Mouse (Mus musculus) MEL (cell line): ENCODE results near the gene Filip1l. TPM values are rescaled to one million over a fixed set of nuclear protein-coding genes. Genes with fewer than 3 reads are reported as not detected.

Experiments
- DNase-seq: peaks from one replicate; pipeline ENCODE4 v3.0.0; 2011; ENCODE audit warnings: low read depth, low spot score
- H3K27ac ChIP-seq: 2 replicates; pipeline ENCODE4 v1.5.1; 2012; ENCODE audit warnings: low read depth, mild to moderate bottlenecking, control low read depth, low read length, moderate library complexity; ENCODE audit not compliant: control insufficient read depth
- H3K27me3 ChIP-seq, 2 experiments: fragments of 150-350 bp in 1 of 2; sonication (generic) in 1 of 2; 2 replicates each; pipeline ENCODE4 v1.6.1; 2012; ENCODE audit warnings: low read length in 2 of 2, mild to moderate bottlenecking in 2 of 2, improper control_type of control experiment in 1 of 2, moderate library complexity in 1 of 2; ENCODE audit not compliant: insufficient read depth in 2 of 2, control insufficient read depth in 1 of 2
- H3K36me3 ChIP-seq, 2 experiments: 2 replicates each; pipeline ENCODE4 v1.6.1; 2012 to 2014; ENCODE audit warnings: low read length in 2 of 2, improper control_type of control experiment in 1 of 2, inconsistent platforms in 1 of 2, mild to moderate bottlenecking in 1 of 2; ENCODE audit not compliant: insufficient read depth in 2 of 2, control insufficient read depth in 1 of 2
- H3K4me1 ChIP-seq, 2 experiments: fragments of 150-350 bp in 1 of 2; sonication (generic) in 1 of 2; 2 replicates each; pipeline ENCODE4 v1.6.1; 2012; ENCODE audit warnings: low read length in 2 of 2, improper control_type of control experiment in 1 of 2, mild to moderate bottlenecking in 1 of 2; ENCODE audit not compliant: insufficient read depth in 2 of 2, control insufficient read depth in 1 of 2
- H3K4me3 ChIP-seq, 2 experiments: fragments of 150-350 bp in 1 of 2; sonication (generic) in 1 of 2; 2 replicates each; pipeline ENCODE4 v1.5.1; 2012; ENCODE audit warnings: low read depth in 2 of 2, low read length in 2 of 2, mild to moderate bottlenecking in 2 of 2, moderate library complexity in 2 of 2, control low read depth in 1 of 2, improper control_type of control experiment in 1 of 2; ENCODE audit not compliant: control insufficient read depth in 1 of 2, insufficient read depth in 1 of 2
- H3K79me2 ChIP-seq: 2 replicates; pipeline ENCODE4 v1.6.1; 2012; ENCODE audit warnings: mild to moderate bottlenecking, low read length, moderate library complexity; ENCODE audit not compliant: control insufficient read depth, poor library complexity, insufficient read depth
- H3K9ac ChIP-seq: 2 replicates; pipeline ENCODE4 v1.6.1; 2012; ENCODE audit warnings: low read depth, mild to moderate bottlenecking, control low read depth, low read length, moderate library complexity; ENCODE audit not compliant: control insufficient read depth, poor library complexity, severe bottlenecking
- H3K9me3 ChIP-seq: fragments of 150-350 bp; sonication (generic); replicated peaks from 2 replicates; pipeline ENCODE4 v1.6.1; 2012; ENCODE audit warnings: mild to moderate bottlenecking, low read length, improper control_type of control experiment, moderate library complexity; ENCODE audit not compliant: insufficient read depth
- CHD1 ChIP-seq: IDR thresholded peaks from 2 replicates; pipeline ENCODE4 v1.6.1; 2012; ENCODE audit warnings: low read depth, mild to moderate bottlenecking, inconsistent platforms, low read length, improper control_type of control experiment
- ELF1 ChIP-seq: IDR thresholded peaks from 2 replicates; pipeline ENCODE4 v1.6.1; 2014; ENCODE audit warnings: low read depth, mild to moderate bottlenecking, inconsistent platforms, low read length, improper control_type of control experiment, moderate library complexity
- ETS1 ChIP-seq: IDR thresholded peaks from 2 replicates; pipeline ENCODE4 v1.6.1; 2012; ENCODE audit warnings: low read depth, mild to moderate bottlenecking, inconsistent platforms, low read length, improper control_type of control experiment, moderate library complexity
- MAZ ChIP-seq: IDR thresholded peaks from 2 replicates; pipeline ENCODE4 v1.6.1; 2012; ENCODE audit warnings: low read depth, mild to moderate bottlenecking, inconsistent platforms, low read length, improper control_type of control experiment
- MEF2A ChIP-seq: IDR thresholded peaks from 2 replicates; pipeline ENCODE4 v1.6.1; 2014; ENCODE audit warnings: low read depth, mild to moderate bottlenecking, inconsistent platforms, low read length, improper control_type of control experiment; ENCODE audit not compliant: poor library complexity, insufficient replicate concordance, severe bottlenecking; ENCODE audit errors: extremely low read depth
- MYB ChIP-seq: IDR thresholded peaks from 2 replicates; pipeline ENCODE4 v1.6.1; 2011; ENCODE audit warnings: mild to moderate bottlenecking, low read depth, low read length, improper control_type of control experiment
- NELFE ChIP-seq: IDR thresholded peaks from 2 replicates; pipeline ENCODE4 v1.6.1; 2011; ENCODE audit warnings: low read depth, low read length, improper control_type of control experiment
- POLR2A ChIP-seq, 2 experiments: IDR thresholded peaks; 2 replicates each; pipeline ENCODE4 v1.6.1; 2011 to 2012; ENCODE audit warnings: low read length in 2 of 2, mild to moderate bottlenecking in 2 of 2, control low read depth in 1 of 2, improper control_type of control experiment in 1 of 2, low read depth in 1 of 2, moderate library complexity in 1 of 2; ENCODE audit not compliant: control insufficient read depth in 1 of 2, insufficient read depth in 1 of 2, poor library complexity in 1 of 2
- POLR2AphosphoS5 ChIP-seq: IDR thresholded peaks from 2 replicates; pipeline ENCODE4 v1.6.1; 2012; ENCODE audit warnings: low read depth, borderline replicate concordance, mild to moderate bottlenecking, inconsistent platforms, low read length, moderate library complexity, mixed read lengths
- RAD21 ChIP-seq: IDR thresholded peaks from 2 replicates; pipeline ENCODE4 v1.6.1; 2011; ENCODE audit warnings: mild to moderate bottlenecking, low read depth, low read length, improper control_type of control experiment
- SIN3A ChIP-seq: IDR thresholded peaks from 2 replicates; pipeline ENCODE4 v1.6.1; 2012; ENCODE audit warnings: low read length, improper control_type of control experiment, inconsistent platforms
- TBP ChIP-seq: IDR thresholded peaks from 2 replicates; pipeline ENCODE4 v1.8.0; 2011; ENCODE audit warnings: low read depth, low read length, improper control_type of control experiment
- TCF12 ChIP-seq: IDR thresholded peaks from 2 replicates; pipeline ENCODE4 v1.6.1; 2014; ENCODE audit warnings: low read depth, mild to moderate bottlenecking, inconsistent platforms, low read length, improper control_type of control experiment, moderate library complexity
- USF1 ChIP-seq: IDR thresholded peaks from 2 replicates; pipeline ENCODE4 v1.6.1; 2014; ENCODE audit warnings: low read depth, mild to moderate bottlenecking, inconsistent platforms, low read length, improper control_type of control experiment, moderate library complexity
- ZNF384 ChIP-seq: IDR thresholded peaks from 2 replicates; pipeline ENCODE4 v1.6.1; 2012; ENCODE audit warnings: low read depth, mild to moderate bottlenecking, inconsistent platforms, low read length, improper control_type of control experiment
- polyA plus RNA-seq, 2 experiments: library from polyadenylated mRNA; stranded (reverse) in 1 of 2; unstranded in 1 of 2; fragments of >175 nt in 1 of 2; fragments of >200 nt in 1 of 2; gene quantifications; 2 replicates each; pipeline versions ENCODE4 v1.2.1 to v1.2.4; 2012; ENCODE audit warnings: low replicate concordance in 2 of 2, low read depth in 1 of 2; ENCODE audit not compliant: insufficient read length in 2 of 2, insufficient read depth in 1 of 2, missing spikeins in 1 of 2
- total RNA-seq: library from RNA; depleted of rRNA; stranded (reverse); fragments of 300-350 nt; gene quantifications from 2 replicates; pipeline ENCODE4 v1.2.3, GENCODE M21; 2012

The Filip1l gene
- total and polyA plus RNA-seq, 3 experiments, result 0.27 to 1.8 TPM; not detected in 1

GRCm38 (mm10) chr16:57437523-57438287 is 84.8 kb downstream of the Filip1l start:
- TF ChIP-seq ELF1 (no peak), SIN3A (no peak), MAZ (no peak), TBP (no peak), TCF12 (no peak), POLR2A (IDR thresholded peaks at IDR 0.05; ENCODE audit: control insufficient read depth in 1 of 2, insufficient read depth in 1 of 2, low read depth in 1 of 2, low read length in 2 of 2, poor library complexity in 1 of 2) (no peak), POLR2AphosphoS5 (no peak), CHD1 (no peak)
- H3K9me3 ChIP-seq, result no peaks in the 10 kb centered on the region
- DNase-seq, result no peak
- peaks cover 0 to 4% of the 10 kb centered on the region in 2 experiments; a peak in 2 of 4 replicates for H3K36me3 ChIP-seq
- no peak overlapping the region for H3K27ac ChIP-seq
- H3K9ac ChIP-seq, result no peak overlapping the region
- no peaks in the 10 kb centered on the region; a peak in 1 of 4 replicates for H3K4me1 ChIP-seq
- no peaks in the 10 kb centered on the region for H3K27me3 ChIP-seq
- H3K79me2 ChIP-seq, result no peaks in the 10 kb centered on the region
- H3K4me3 ChIP-seq, result no peak overlapping the region

- H3K79me2 ChIP-seq, result no peaks in the 10 kb centered on the region
- H3K36me3 ChIP-seq, result peaks cover 0 to 4% of the 10 kb centered on the region in 2 experiments; a peak in 2 of 4 replicates
- no peaks in the 10 kb centered on the region for H3K9me3 ChIP-seq
- no peaks in the 10 kb centered on the region for H3K27me3 ChIP-seq
- no peak overlapping the region for H3K4me3 ChIP-seq
- TF ChIP-seq MYB (no peak), CHD1 (no peak), MEF2A (no peak), ZNF384 (no peak), NELFE (no peak), ETS1 (no peak), TBP (no peak), USF1 (no peak), RAD21 (no peak), POLR2A (IDR thresholded peaks at IDR 0.05; ENCODE audit: control insufficient read depth in 1 of 2, insufficient read depth in 1 of 2, low read depth in 1 of 2, low read length in 2 of 2, poor library complexity in 1 of 2) (no peak)
- DNase-seq, result no peak
- no peaks in the 10 kb centered on the region; a peak in 1 of 4 replicates for H3K4me1 ChIP-seq
- H3K9ac ChIP-seq, result no peak overlapping the region
- H3K27ac ChIP-seq, result no peak overlapping the region
These were observed 85.4 kb downstream of the Filip1l start for GRCm38 (mm10) chr16:57438288-57438685.
